Comparison of ENCODE assay signal across 24 mouse cellular contexts in genomic region chr8:17588189-17588588, GRCm38 (mm10).
A peak's percentile ranks its signal among the peaks of the same experiment; 100 is the strongest.
DNase-seq lines count a peak whose midpoint lies in the region; ATAC-seq lines count a peak whose summit lies in the region.
"Had no signal": no experiment of that assay in that cellular context is flagged by ENCODE, and none has a peak within 500 bp of the region (broad histone marks: within the 10 kb centered on the region; RNA-seq: fewer than 3 reads in every experiment).

No protein-coding gene starts in this region.

- no peaks in the 10 kb centered on the region for H3K27me3 ChIP-seq in heart, embryonic 12.5 days (replicated peaks)
- H3K27me3 ChIP-seq in forebrain, embryonic 16.5 days (replicated peaks; ENCODE audit: control insufficient read depth, insufficient read depth, low read length) = no peaks in the 10 kb centered on the region
- H3K27me3 ChIP-seq: intestine, embryonic 15.5 days; limb, embryonic 13.5 days; liver, embryonic 12.5 days; neural tube, embryonic 12.5 days had no signal

- no peak overlapping the region for H3K4me3 ChIP-seq in heart, embryonic 12.5 days
- H3K4me3 ChIP-seq in forebrain, embryonic 16.5 days (replicated peaks; ENCODE audit: low read length) = no peak overlapping the region
- H3K4me3 ChIP-seq: intestine, embryonic 15.5 days; limb, embryonic 13.5 days; liver, embryonic 12.5 days; midbrain, embryonic 10.5 days; neural tube, embryonic 12.5 days had no signal

- H3K9ac ChIP-seq in heart, embryonic 12.5 days = no peak overlapping the region
- no peak overlapping the region for H3K9ac ChIP-seq in forebrain, embryonic 16.5 days (replicated peaks; ENCODE audit: low read depth, low read length)
- H3K9ac ChIP-seq: hindbrain, embryonic 14.5 days; intestine, embryonic 15.5 days; limb, embryonic 13.5 days; liver, embryonic 12.5 days; neural tube, embryonic 12.5 days had no signal

- intact Hi-C loops in heart, postnatal 10 days (cut with DNase I) = no loop called here

- H3K4me2 ChIP-seq in heart, embryonic 12.5 days = no peak overlapping the region
- H3K4me2 ChIP-seq in forebrain, embryonic 16.5 days (ENCODE audit: low read length) = no peak overlapping the region
- H3K4me2 ChIP-seq: hindbrain, embryonic 14.5 days; intestine, embryonic 15.5 days; limb, embryonic 13.5 days; liver, embryonic 12.5 days; neural tube, embryonic 12.5 days had no signal

- ATAC-seq in heart, embryonic 12.5 days (ENCODE audit: insufficient number of reproducible peaks, low FRiP score) = no peak
- peak; percentile 40; the same call in 1 of the 2 replicates for ATAC-seq in forebrain, embryonic 16.5 days
- ATAC-seq: activated CD4-positive, CD25-positive, alpha-beta regulatory T cell, adult 4 months; intestine, embryonic 15.5 days; liver, embryonic 12.5 days had no signal

- no peak overlapping the region for H3K27ac ChIP-seq in heart, embryonic 12.5 days (ENCODE audit: poor library complexity, severe bottlenecking)
- H3K27ac ChIP-seq in forebrain, embryonic 16.5 days (ENCODE audit: low read length) = no peak overlapping the region
- H3K27ac ChIP-seq: hindbrain, embryonic 14.5 days; intestine, embryonic 15.5 days; limb, embryonic 13.5 days; liver, embryonic 12.5 days; midbrain, embryonic 10.5 days; neural tube, embryonic 12.5 days had no signal

- no peaks in the 10 kb centered on the region for H3K36me3 ChIP-seq in heart, embryonic 12.5 days
- H3K36me3 ChIP-seq in forebrain, embryonic 16.5 days (ENCODE audit: control insufficient read depth, insufficient read depth) = no peaks in the 10 kb centered on the region
- H3K36me3 ChIP-seq: intestine, embryonic 15.5 days; limb, embryonic 13.5 days; liver, embryonic 12.5 days; midbrain, embryonic 10.5 days; neural tube, embryonic 12.5 days had no signal

- no peaks in the 10 kb centered on the region for H3K4me1 ChIP-seq in heart, embryonic 12.5 days (replicated peaks)
- H3K4me1 ChIP-seq in forebrain, embryonic 16.5 days (replicated peaks; ENCODE audit: control insufficient read depth, insufficient read depth, low read length) = peaks cover 9% of the 10 kb centered on the region
- H3K4me1 ChIP-seq: intestine, embryonic 15.5 days; limb, embryonic 13.5 days; liver, embryonic 12.5 days; midbrain, embryonic 10.5 days; neural tube, embryonic 12.5 days had no signal

- no peaks in the 10 kb centered on the region for H3K9me3 ChIP-seq in heart, embryonic 12.5 days (replicated peaks)
- H3K9me3 ChIP-seq in forebrain, embryonic 16.5 days (ENCODE audit: control insufficient read depth, low read length) = no peaks in the 10 kb centered on the region
- H3K9me3 ChIP-seq: intestine, embryonic 15.5 days; limb, embryonic 13.5 days; liver, embryonic 12.5 days; midbrain, embryonic 10.5 days; neural tube, embryonic 12.5 days had no signal

- peak; percentile 19 to 27 for DNase-seq in heart, postnatal 10 days
- DNase-seq in Muller cell, postnatal 12 days (ENCODE audit: inconsistent ontology term) = peak; percentile 22
- peak; percentile 16 for DNase-seq in brain, adult 2 months (ENCODE audit: low read depth, low spot score)
- DNase-seq in gastrocnemius, adult 18-20 months (ENCODE audit: low spot score) = no peak
- DNase-seq in urinary bladder, postnatal 10 days (ENCODE audit: low spot score) = no peak
- DNase-seq: adrenal gland, adult 8-10 months; cerebellum, adult 2 months; cerebellum, postnatal 25 days; gastrocnemius, postnatal 10 days; kidney, postnatal 4 days; lung, adult 18-20 months; lung, postnatal 10 days; right cerebral cortex, adult 18-20 months; right cerebral cortex, postnatal 4 days; thymus, postnatal 14 days had no signal

Comparison
In these comparisons a context has a peak if more than half of its experiments do, and no peak if none do; other contexts are left out.
1. DNase-seq: peak in heart, postnatal 10 days (2 of 2), Muller cell, postnatal 12 days (single experiment) and brain, adult 2 months (single experiment); none in gastrocnemius, adult 18-20 months (single experiment) and urinary bladder, postnatal 10 days (single experiment).